Mouse (Mus musculus) testis, adult 2 months (tissue): ENCODE measurements around the gene Gm12845.

Experiments
- CTCF ChIP-seq: fragments of 200-500 bp; IDR thresholded peaks from 2 replicates; pipeline ENCODE4 v1.5.1; 2012; ENCODE audit warnings: low read depth, mild to moderate bottlenecking, inconsistent platforms, low read length, moderate library complexity; ENCODE audit not compliant: control insufficient read depth, insufficient read depth, insufficient replicate concordance
- POLR2A ChIP-seq: fragments of 200-500 bp; IDR thresholded peaks from 2 replicates; pipeline ENCODE4 v1.6.1; 2012; ENCODE audit warnings: low read depth, mild to moderate bottlenecking, inconsistent platforms, low read length, moderate library complexity; ENCODE audit not compliant: control insufficient read depth

DNA sequence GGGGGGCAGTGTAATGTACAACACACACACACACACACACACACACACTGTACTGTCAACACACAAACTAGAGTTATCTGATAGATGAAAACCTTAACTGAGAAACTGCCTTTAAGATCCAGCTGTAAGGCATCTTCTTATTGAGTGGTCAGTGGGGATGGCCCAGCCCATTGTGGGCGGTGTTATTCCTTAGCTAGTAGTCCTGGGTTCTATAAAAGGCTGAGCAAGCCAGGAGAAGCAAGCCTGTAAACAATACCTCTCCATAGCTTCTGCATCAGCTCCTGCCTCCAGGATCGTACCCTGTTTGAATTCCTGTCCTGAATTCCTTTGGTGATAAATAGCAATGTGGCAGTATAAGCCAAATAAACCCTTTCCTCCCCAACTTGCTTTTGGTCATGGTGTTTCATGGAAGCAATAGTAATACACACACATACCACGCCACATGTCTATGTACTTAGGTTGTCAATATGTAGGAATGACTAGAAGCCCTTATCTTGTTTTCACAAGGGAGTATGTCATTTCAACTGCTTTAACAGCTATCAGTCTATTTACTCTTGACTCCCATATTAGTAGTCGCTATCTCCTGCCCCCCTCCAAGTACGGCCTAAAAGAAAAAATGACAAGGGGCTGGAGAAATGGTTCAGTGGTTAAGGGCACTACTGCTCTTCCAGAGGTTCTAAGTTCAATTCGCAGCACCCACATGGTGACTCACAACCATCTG is 41.0 kb upstream of the Gm12845 start:
- TF ChIP-seq POLR2A (no peak), CTCF (no peak)
